Mouse (Mus musculus) NIH3T3 (cell line): ENCODE results near the gene Aebp2.
"Not testable (repeated sequence)": the region's sequence is repeated elsewhere in the genome, so short reads cannot be mapped to it uniquely, and the experiment has no call there.

ENCODE experiments used
- DNase-seq: peaks from one replicate; pipeline ENCODE4 v3.0.0-alpha.2; 2012; ENCODE audit warnings: low read depth

Aebp2 gene

DNA sequence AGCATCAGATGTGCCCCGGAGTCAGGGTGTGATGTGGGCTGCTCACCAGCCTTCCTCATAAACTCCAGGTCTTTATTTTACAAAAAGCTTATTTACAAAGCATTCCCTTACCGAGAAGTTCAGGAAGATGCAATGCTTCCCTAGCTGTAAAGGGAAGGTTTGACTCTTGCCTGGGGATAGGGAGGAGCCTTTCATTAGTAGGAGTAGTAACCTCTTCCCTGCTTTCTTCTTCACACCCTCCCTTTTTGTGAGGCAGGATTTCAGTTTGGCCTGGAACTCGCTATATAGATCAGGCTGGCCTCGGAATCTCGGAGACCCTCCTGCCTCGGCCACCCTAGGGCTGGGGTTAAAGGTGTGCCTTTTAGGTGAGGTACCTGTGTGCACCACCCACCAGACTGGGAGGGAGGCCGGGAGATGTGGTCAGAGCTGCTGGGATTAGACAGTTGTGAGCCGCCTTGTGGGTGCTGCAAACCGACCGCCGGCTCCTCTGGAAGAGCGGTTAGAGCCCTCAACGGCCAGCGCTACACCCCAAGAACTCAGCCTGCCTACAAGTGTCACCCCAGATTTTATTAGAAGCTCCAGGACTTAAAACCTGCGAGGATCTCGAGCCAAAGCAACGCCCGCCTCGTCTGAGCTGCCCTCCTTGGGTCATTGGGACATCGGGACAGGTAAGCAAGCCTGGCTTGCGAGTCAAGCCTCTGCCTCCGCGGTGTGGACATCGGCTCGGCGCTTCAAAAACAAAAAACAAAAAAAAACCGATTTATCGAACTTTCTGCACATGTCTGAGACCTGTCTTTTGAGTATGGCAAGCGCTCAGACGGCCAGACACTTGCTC, at the start of gene Aebp2:
TSS of gene Aebp2 (plus strand) at position 273 of the 835 bp plus-strand sequence.
- DNase-seq: no peak

DNA sequence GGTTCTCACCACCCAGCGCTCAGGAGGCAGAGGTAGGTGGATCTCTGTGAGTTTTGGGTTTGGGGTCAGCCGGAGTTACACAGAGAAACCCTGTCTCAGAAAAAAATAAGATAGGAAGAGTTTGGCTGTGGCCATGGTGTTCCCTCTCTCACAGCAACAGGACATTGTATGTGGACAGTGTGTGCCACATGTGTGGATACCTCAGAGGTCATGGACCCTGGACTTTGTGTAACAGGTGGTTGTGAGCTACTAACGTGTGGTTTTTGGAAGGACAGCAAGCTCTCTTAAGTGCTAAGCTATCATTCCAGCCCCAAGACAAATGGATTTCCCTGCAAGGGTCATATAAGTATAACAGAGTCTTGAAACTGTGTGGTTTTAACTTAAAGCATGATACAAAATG, 47.5 kb upstream of the Aebp2 start:
- no peak for DNase-seq

- no peak for DNase-seq
These were observed 46.3 kb upstream of the Aebp2 start for GRCm38 (mm10) chr6:140576133-140576532.

- peak; percentile 28 for DNase-seq
These were observed 45.3 kb upstream of the Aebp2 start for GRCm38 (mm10) chr6:140576961-140577821.

DNA sequence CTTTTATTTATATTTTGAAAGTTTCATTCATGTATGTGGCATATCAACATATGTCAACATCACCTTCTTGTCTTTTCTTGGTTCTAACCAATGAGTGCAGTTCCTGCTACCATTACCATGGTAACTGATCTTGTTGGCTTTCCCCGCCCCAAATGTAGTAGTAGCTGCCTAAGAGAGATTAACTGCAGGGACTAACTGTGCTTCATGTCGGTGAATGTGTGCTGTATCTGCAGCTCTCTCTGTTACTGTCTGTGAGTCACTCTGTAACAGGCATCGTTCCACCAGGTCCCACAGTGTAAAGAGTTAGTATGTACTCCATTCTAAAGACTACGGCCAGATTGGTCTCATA, 44.7 kb upstream of the Aebp2 start:
- DNase-seq: no peak

DNA sequence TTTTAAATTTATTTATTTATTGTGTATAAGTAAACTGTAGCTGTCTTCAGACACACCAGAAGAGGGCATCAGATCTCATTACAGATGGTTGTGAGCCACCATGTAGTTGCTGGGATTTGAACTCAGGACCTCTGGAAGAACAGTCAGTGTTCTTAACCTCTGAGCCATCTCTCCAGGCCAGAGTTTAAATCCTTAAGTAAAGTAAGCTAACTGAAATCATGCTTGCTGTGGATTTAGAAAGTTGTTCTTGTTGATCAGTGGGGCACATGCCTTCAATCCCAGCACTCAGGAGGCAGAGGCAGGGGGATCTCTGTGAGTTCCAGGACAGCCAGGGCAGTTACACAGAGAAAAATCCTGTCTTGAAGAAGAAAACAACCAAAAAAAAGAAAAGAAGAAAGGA, 43.5 kb upstream of the Aebp2 start:
- not testable (repeated sequence) for DNase-seq

DNA sequence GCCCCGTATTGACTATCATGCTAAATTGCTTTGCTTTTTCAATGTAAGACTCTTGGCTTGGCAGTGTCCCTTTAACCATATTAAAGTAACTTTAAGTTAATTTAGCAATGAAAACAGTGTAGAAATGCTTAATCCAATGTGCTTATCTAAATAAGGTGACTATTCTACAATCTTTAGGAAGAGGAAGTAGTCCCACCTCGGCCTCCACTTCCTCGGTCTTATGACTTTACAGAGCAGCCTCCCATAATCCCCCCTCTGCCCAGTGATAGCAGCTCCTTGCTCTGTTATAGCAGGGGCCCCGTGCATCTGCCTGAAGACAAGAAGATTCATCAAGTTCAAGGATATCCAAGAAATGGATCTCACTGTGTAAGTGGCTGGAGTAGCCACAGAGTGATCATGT, 42.3 kb upstream of the Aebp2 start:
- no peak for DNase-seq

DNA sequence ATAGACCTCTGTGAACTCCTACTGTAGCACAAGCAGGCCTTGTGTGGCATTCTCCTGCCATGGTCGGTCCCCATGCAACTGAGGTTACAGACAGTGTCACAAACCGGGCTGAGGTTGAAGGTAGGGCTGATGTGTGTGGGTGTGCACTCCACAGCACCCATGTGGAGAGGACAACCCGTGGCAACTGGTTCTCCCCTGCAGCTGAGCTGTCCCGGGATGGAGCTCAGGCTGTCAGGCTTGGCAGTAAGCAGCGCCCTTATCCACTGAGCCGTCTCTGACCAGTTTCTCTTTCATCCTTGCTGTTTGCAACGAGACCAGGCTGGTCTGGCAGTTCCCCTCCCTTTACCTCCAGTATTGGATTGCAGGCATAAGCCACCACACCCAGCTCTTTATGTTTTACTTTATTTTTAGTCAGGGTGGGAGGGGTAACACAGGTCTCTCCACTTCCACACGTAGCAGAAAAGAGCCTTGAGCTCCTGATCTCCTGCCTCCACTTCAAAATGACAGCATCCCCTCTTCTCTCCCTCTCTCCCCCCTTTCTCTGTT, 35.7 kb upstream of the Aebp2 start:
- DNase-seq: no peak

DNA sequence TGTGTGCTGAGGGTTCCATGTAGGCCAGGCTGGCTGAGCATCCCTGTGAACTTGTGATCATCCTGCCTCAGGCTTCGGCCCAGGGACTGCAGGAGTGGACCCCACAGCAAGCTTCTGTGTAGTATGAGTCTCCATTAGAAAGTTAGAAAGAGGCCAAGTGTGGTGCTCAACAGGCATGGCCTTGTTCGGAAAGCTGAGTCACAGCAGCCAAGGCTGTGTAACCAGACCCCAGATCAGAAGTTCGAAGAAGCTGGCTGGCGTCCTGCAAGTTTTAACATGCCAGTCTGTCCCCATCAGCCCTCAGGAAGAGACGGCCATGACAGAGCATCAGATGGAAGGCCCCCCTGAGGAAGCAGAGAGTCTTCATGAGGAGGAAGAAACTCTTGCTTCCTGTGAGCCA, 31.1 kb upstream of the Aebp2 start:
- DNase-seq: peak; percentile 79

DNA sequence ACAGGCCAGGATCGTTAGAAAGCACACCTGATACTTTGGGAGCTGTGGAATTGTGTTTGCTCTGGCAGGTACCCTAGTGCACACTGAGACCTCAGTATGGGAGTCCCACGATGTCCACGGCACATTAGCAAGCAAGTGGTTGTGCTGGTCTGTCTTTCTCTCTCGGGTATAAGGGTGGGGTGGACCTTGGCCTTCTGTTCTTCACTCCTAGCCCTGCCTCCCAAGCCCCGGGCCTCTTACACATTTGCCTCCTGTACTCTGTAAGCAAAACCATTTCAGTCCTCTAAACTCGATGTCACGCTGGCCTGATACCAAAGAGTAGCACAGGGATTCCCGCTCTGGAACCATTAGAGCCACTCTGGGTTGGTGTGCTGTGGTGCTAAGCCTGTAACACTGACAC, 29.8 kb upstream of the Aebp2 start:
- no peak for DNase-seq

DNA sequence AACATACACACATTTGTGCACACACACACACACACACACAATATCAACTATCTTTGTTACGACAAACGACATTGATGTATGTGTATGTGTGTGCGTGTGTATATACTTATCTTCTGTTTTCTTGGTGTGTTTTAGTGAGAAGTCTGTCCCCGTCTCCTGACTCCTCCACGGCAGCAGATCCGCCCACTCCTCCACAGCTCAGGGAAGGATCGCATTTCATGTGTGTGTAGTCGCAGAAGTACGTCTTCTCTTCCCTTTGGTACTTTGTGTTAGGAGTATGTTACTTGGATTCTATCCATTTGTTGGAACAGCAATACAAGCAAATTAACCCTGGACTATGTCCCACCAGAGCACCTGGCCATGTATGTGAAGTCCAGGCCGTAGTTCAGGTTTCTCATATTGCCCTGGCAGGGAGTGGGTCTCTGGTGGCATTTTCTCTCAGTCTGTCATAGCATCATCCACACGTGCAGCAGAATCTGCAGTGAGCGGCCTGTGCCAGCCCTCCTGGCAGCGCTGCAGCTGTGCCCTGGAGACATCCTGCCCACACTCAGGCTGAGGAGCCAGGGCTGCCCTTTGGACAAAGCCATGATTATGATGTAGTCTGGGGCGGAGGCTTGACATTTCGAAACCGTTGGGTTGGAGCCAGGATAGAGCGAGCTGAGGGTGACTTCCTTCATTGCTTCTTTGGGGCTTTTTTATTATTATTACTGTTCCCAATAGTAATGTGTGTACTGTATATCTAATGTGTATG, 28.9 kb upstream of the Aebp2 start:
- DNase-seq: peak; percentile 93

DNA sequence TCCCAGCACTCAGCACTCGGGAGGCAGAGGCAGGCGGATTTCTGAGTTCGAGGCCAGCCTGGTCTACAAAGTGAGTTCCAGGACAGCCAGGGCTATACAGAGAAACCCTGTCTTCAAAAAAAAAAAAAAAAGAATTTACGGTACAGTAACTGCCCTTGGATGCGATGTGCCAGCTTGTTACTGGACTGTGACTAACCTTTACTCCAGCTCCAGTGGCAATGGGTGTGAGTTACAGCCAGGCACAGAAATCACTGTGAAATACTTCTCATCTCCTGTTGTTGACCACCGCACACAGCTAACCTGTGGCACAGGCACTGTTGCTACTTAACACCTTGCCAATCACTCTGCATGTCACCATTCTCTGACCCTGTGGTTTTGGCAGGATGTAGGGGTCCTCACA, 26.9 kb upstream of the Aebp2 start:
- not testable (repeated sequence) for DNase-seq

DNA sequence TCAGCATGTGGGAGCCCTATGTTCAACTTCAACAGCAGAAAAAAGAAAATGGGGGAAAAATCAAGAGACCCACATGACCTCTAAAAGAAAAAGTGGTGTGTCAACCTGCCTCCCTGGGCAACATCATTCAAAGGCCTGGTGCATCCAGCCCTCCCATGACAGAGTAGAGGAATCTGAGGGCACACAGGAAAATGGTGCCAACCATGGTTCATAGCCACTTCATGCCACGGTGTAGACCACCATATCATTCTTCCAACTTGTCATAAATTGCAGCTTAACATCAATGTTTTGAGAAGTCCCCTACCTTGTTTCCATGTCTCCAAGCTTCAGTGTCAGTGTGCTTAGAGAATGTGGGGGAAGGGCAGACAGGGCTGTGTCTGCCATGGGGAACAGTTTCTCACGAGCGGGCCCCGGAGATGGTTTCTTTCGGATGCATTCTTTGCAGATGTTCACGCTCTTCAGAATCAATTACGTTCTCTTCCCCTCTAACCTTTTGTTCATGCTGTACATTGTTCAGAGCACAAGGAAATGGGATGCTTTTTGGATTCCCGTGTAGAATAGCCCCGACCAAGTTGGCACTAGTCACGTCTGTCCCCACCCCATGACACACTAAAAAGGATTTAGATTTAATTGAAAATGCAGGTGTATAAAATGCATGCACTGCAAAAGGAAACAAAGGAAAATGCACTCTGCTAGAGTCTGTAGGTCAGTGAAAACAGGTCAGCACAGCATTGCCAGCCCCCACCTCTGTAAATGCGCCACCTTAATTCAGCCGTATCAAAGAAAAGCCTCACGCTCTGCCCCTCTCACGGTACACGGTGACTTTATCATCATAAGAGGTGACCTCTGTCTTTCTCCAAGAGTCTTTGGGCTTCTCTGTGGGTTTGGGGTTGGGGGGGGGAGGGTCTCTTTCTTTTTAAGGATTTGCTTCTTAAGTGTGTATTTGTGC, 24.8 kb upstream of the Aebp2 start:
- DNase-seq: no peak

GRCm38 (mm10) chr6:140598516-140598915, 23.9 kb upstream of the Aebp2 start:
- DNase-seq: no peak

- no peak for DNase-seq
These were observed 23.1 kb upstream of the Aebp2 start for GRCm38 (mm10) chr6:140599337-140599736.

DNA sequence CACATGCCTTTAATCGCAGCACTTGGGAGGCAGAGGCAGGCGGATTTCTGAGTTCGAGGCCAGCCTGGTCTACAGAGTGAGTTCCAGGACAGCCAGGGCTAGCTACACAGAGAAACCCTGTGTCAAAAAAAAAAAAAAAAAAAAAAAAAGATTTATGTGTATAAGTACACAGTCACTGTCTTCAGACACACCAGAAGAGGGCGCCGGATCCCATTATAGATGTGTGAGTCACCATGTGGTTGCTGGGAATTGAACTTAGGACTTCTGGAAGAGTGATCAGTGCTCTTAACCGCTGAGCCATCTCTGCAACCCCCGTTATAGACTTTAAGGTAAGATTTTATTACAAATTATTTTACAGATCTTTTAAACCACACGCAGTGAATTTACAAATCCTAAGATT, 21.8 kb upstream of the Aebp2 start:
- not testable (repeated sequence) for DNase-seq

- no peak for DNase-seq
These were observed 21.3 kb upstream of the Aebp2 start for GRCm38 (mm10) chr6:140601175-140601574.

GRCm38 (mm10) chr6:140603228-140603944, 19.1 kb upstream of the Aebp2 start:
- no peak for DNase-seq

GRCm38 (mm10) chr6:140605173-140605572, 17.3 kb upstream of the Aebp2 start:
- peak; percentile 78 for DNase-seq

- no peak for DNase-seq
These were observed 16.7 kb upstream of the Aebp2 start for GRCm38 (mm10) chr6:140605732-140606131.
